Mouse (Mus musculus) lung, adult 18-20 months (tissue): ENCODE results near the gene Ccdc141.
A peak's percentile ranks its signal among the peaks of the same experiment; 100 is the strongest.

Experiments
- DNase-seq, 2 experiments: peaks; one replicate each; pipeline ENCODE4 v3.0.0; 2022; ENCODE audit warnings: mixed read lengths in 2 of 2

Ccdc141 gene

GRCm38 (mm10) chr2:77173366-77173765 lies 2.9 kb upstream of the Ccdc141 start:
- no peak for DNase-seq

DNA sequence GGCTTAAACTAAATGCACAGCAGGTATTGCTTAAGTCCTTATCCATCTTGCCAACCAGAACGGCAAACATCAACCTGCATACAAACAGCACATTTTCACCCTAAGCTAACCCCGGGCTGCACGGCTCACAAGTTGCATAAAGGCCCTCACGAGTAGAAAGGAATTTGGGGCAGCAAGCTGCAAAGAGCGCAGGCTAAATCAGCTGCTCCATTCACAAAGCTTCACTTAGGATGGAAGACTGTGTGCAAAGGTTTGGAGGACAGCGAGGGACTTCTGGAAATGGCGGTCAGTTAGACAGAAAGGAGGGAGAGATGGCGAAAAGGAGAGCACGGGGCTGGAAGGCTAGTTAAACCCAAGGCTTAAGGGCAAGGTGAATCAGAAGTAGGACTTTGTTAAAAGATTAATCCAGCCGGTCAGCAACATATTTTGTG lies 1.8 kb upstream of the Ccdc141 start:
- DNase-seq: peak; percentile 42 to 63

DNA sequence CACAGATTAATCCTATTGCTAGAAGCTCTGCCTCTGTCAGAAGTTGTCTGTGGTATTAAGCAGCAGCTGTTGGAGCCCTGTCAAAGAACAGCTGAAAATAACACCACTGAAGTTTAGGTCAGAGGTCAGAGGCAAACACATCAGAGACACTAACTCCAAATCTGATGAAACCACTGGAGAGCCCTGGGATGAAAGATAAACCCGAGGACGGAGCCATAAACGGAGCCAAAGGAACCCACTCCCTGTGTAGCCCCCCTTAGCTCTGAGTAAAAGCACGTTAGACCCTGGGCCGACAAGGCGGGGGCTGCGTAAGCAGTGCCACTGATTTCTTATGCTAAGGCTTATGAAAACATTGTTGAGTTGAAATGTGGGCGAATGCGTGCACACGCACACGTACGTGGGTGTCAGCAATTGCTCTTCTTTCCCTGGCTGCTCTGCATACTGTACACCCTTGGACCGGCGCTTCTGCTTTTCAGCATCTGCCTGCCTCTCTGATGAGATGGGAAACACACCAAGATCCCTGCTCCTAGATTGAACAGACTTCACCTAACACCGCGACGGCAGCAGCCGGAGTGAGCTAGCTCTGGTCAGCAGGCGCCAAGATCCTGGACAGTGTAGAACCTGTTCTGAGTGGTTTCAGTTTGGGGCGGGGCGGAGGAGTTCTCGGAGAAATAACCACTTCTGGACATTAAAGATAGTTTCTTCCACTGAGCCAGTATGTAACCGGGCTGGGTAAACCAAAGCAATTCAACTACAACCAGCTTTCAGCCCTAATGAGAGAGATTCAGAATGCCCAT lies 1.2 kb upstream of the Ccdc141 start:
- peak; percentile 61 to 71 for DNase-seq

GRCm38 (mm10) chr2:77169916-77170632 lies 362 bp downstream of the Ccdc141 start:
- peak; percentile 47 to 66 for DNase-seq

DNA sequence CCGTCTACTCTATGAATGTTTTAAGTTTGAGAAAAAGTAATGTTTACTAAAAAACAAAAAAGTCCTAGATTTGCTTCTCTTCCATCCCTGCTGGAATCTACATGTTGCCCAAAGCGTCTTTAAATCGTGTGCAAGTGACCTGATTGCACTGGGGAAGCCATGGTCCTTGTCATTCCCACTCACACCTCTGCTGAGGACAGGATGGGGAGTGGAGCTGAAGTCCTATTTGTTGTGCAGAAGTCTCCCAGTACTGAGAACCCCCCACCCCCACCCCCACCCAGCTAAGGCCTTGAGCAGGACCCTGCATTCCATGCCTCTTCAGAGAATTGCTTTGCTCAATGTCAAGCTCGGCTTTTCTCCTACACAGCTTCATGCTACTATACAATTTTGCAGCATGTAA lies 1.2 kb downstream of the Ccdc141 start:
- DNase-seq: no peak

- no peak for DNase-seq
These were observed 1.7 kb downstream of the Ccdc141 start for GRCm38 (mm10) chr2:77168781-77169180.

DNA sequence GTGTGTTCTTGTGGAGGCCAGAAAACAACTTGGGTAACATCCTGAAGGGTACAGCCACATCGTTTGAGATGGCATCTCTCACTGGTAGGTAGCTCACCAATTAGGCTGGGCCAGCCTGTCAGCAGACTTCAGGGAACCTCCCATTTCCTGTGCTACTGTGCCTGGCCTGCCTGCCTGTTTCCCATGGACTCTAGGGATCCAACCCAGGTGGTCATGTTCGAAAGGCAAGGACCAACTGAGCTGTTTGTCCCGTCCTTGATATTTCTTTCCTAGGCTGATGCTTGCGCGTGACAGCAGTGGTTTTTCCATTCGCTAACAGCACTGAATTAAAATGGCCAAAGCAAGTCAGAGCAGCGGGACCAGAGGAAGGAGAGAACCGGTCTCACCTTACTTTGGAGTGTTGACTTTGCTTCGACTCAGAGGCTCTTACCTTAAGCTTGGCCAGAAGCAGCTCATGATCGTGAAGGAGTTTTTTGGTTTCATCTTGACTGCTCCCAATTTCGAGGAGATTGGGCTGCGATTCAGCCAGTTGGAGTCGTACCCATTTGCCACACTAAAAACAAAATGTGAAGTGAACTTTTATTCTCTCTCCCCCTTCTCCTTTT lies 2.3 kb downstream of the Ccdc141 start:
- DNase-seq: peak; percentile 15 to 60

- DNase-seq: no peak
These were observed 4.1 kb downstream of the Ccdc141 start for GRCm38 (mm10) chr2:77166366-77166765.

DNA sequence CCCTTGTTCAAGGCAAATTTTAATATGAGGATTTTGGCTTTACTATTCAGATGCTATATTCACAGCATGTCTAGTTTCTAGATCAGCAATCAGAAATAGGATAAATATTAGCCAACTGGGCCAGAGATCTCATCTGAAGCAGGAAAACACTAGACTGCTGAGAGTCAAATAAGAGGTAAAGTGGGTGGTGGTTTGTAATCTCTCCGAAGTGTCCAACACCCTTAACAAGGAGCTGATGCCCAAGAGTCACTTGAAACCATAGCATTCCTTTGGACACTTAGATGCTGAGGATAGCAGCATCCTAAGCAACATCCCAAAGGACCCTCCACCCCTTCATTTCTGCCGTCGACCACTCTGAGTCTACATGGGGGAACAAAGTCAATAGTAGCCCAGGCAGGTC lies 5.8 kb downstream of the Ccdc141 start:
- no peak for DNase-seq

DNA sequence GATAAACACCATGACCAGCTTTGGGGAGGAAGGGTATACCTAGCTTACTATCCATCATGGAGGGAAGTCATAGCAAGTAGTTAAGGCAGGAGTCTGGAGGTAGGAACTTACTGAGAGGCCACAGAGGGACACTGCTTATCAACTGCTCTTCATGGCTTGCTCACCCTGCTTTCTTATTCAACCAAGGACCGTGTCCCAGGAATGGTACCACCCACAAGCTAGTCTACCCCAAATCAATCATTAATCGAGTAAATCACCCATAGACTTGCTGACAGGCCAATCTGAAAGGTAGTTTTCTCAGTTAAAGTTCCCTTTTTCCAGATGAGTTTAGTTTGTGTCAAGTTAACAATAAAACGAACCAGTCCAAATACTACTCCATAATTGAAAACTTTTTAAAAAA lies 7.1 kb downstream of the Ccdc141 start:
- no peak for DNase-seq

- DNase-seq: peak; percentile 49 to 71
These were observed 8.3 kb downstream of the Ccdc141 start for GRCm38 (mm10) chr2:77162135-77162534.

- DNase-seq: no peak
These were observed 12.9 kb downstream of the Ccdc141 start for GRCm38 (mm10) chr2:77157546-77157945.

- DNase-seq: no peak
These were observed 16.4 kb downstream of the Ccdc141 start for GRCm38 (mm10) chr2:77154080-77154479.

GRCm38 (mm10) chr2:77151255-77151654 lies 19.2 kb downstream of the Ccdc141 start:
- no peak for DNase-seq

GRCm38 (mm10) chr2:77149576-77149975 lies 20.9 kb downstream of the Ccdc141 start:
- no peak for DNase-seq

- no peak for DNase-seq
These were observed 22.2 kb downstream of the Ccdc141 start for GRCm38 (mm10) chr2:77148215-77148614.

GRCm38 (mm10) chr2:77146968-77147367 lies 23.5 kb downstream of the Ccdc141 start:
- no peak for DNase-seq

GRCm38 (mm10) chr2:77146291-77146690 lies 24.1 kb downstream of the Ccdc141 start:
- no peak for DNase-seq

- no peak for DNase-seq
These were observed 26.9 kb downstream of the Ccdc141 start for GRCm38 (mm10) chr2:77143536-77143935.

DNA sequence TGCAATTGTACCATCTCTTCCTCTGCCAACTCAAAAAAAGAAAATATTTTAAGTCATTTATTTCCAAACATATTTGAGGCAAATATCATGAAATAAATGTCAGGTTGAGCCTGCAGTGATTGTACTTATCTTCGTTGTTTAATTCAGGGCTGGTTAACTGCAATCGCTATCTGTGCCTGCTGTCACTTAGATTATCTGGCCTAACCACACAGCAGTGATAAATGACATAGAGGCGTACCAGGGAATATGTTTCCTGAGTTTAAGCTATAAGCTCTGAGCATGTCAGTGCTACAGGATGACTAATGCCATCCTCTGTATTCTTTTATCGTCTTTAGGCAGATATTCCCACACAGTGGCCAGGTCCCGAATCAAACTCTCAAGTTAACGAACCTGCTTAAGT lies 31.6 kb downstream of the Ccdc141 start:
- no peak for DNase-seq

DNA sequence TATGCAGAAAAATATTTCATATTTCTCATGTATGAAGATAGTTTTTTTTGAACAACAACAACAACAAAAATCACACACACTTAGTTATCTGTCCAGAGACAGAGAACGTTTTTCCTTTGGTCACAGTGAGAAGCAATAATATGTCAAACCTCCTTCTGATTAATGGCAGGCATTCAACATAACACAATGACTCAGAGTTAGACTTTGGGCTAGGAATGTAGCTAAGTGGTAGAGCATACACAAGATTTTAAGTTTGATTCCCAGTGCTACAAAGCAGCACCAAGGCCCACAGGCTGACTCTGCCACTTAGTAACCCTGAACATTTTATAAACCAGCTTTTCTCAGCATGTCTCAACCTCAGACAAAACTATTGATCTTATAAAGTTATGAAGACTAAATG lies 35.5 kb downstream of the Ccdc141 start:
- no peak for DNase-seq

GRCm38 (mm10) chr2:77133407-77133806 lies 37.0 kb downstream of the Ccdc141 start:
- DNase-seq: no peak

- no peak for DNase-seq
These were observed 43.5 kb downstream of the Ccdc141 start for GRCm38 (mm10) chr2:77126939-77127338.

DNA sequence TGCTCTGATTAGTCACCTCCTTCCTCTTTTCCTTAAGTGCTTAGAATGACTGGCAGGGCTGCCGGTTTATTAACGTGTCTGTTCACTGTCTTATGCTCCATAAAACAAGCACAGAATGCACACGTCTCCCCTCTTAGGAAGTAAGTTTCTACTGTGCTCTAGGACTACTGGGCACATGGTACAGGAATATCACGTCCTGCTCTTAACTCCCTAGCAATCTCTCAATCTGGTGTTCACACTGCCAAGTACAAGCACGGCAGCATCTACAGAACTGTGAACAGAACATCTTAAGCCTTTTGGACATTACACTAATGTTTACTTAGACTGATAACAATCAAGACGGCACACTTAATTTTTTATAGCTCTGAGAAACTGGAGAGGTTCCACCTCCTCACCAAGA lies 52.3 kb downstream of the Ccdc141 start:
- DNase-seq: no peak
